Mouse (Mus musculus) Muller cell, postnatal 12 days (primary cell): ENCODE data around the gene Rhot1.

Source experiments
- DNase-seq: peaks from one replicate; pipeline ENCODE4 v3.0.0-alpha.2; 2015; ENCODE audit errors: inconsistent ontology term

The Rhot1 gene

GRCm38 (mm10) chr11:80287150-80287549, 78.3 kb downstream of the Rhot1 start:
- DNase-seq: peak; percentile 42

GRCm38 (mm10) chr11:80289701-80290445, 81.1 kb downstream of the Rhot1 start:
- peak; percentile 58 for DNase-seq

GRCm38 (mm10) chr11:80291004-80291403, 82.2 kb downstream of the Rhot1 start:
- DNase-seq: no peak

- DNase-seq: no peak
Measured at GRCm38 (mm10) chr11:80292463-80292862, 83.6 kb downstream of the Rhot1 start.

- peak; percentile 68 for DNase-seq
Measured at GRCm38 (mm10) chr11:80295066-80295465, 86.2 kb downstream of the Rhot1 start.

GRCm38 (mm10) chr11:80295785-80296184, 87.0 kb downstream of the Rhot1 start:
- no peak for DNase-seq

- no peak for DNase-seq
Measured at GRCm38 (mm10) chr11:80299513-80300235, 90.9 kb downstream of the Rhot1 start.

GRCm38 (mm10) chr11:80300551-80301315, 91.9 kb downstream of the Rhot1 start, which contains the start of gene Rhbdl3:
Gene Rhbdl3 (plus strand): TSS chr11:80300912.
- DNase-seq: peak; percentile 79

- DNase-seq: peak; percentile 72
Measured at GRCm38 (mm10) chr11:80301316-80302045, 92.7 kb downstream of the Rhot1 start.

GRCm38 (mm10) chr11:80302046-80302390, 93.2 kb downstream of the Rhot1 start:
- no peak for DNase-seq

- DNase-seq: peak; percentile 69
Measured at GRCm38 (mm10) chr11:80302536-80302935, 93.7 kb downstream of the Rhot1 start.

GRCm38 (mm10) chr11:80303746-80304145, 94.9 kb downstream of the Rhot1 start:
- DNase-seq: no peak

GRCm38 (mm10) chr11:80304846-80305245, 96.0 kb downstream of the Rhot1 start:
- no peak for DNase-seq

GRCm38 (mm10) chr11:80308537-80308936, 99.7 kb downstream of the Rhot1 start:
- no peak for DNase-seq

- no peak for DNase-seq
Measured at GRCm38 (mm10) chr11:80311271-80311670, 102.5 kb downstream of the Rhot1 start.

GRCm38 (mm10) chr11:80312049-80312448, 103.2 kb downstream of the Rhot1 start:
- DNase-seq: no peak

- no peak for DNase-seq
Measured at GRCm38 (mm10) chr11:80312565-80312964, 103.7 kb downstream of the Rhot1 start.

GRCm38 (mm10) chr11:80313462-80313861, 104.6 kb downstream of the Rhot1 start:
- DNase-seq: no peak

GRCm38 (mm10) chr11:80313944-80314343, 105.1 kb downstream of the Rhot1 start:
- DNase-seq: no peak

GRCm38 (mm10) chr11:80315743-80316639, 107.2 kb downstream of the Rhot1 start:
- no peak for DNase-seq
